Mouse (Mus musculus): ENCODE measurements around the gene Olfr220. TPM values are rescaled to one million over a fixed set of nuclear protein-coding genes. Genes with fewer than 3 reads are reported as not detected.

Gene Olfr220
- polyA plus RNA-seq, 1 experiment from 2014 or later: not detected

GRCm38 (mm10) chr1:174434121-174434520 lies 7.8 kb upstream of the Olfr220 start:
- no peaks in the 10 kb centered on the region; the same call in 1 of the 2 replicates for H3K27me3 ChIP-seq (replicated peaks; ENCODE audit: control insufficient read depth, insufficient read depth, low read length)
- 16% methylated on average over 1 of the region's 1 CpGs for WGBS
- no peak overlapping the region for H3K27ac ChIP-seq (ENCODE audit: low read depth, low read length)
- H3K4me3 ChIP-seq (ENCODE audit: low read depth, low read length): no peak overlapping the region
- ATAC-seq: no peak
- no peaks in the 10 kb centered on the region for H3K4me1 ChIP-seq (replicated peaks; ENCODE audit: control insufficient read depth, insufficient read depth, low read length)
- no peak overlapping the region for H3K9ac ChIP-seq (ENCODE audit: low read depth, low read length)
- H3K36me3 ChIP-seq (ENCODE audit: control insufficient read depth, insufficient read depth): no peaks in the 10 kb centered on the region
- no peaks in the 10 kb centered on the region for H3K9me3 ChIP-seq (ENCODE audit: control insufficient read depth)
- no peak for TF ChIP-seq CTCF (IDR thresholded peaks at IDR 0.05; ENCODE audit: low read depth)
- H3K4me2 ChIP-seq (replicated peaks; ENCODE audit: low read depth): no peak overlapping the region

- Histone ChIP-seq H3K27me3 (replicated peaks; ENCODE audit: control insufficient read depth, insufficient read depth, low read length) (no peaks in the 10 kb centered on the region), H3K4me2 (replicated peaks; ENCODE audit: low read depth) (no peak overlapping the region), H3K9ac (ENCODE audit: low read depth, low read length) (no peak overlapping the region), H3K9me3 (ENCODE audit: control insufficient read depth) (no peaks in the 10 kb centered on the region), H3K36me3 (ENCODE audit: control insufficient read depth, insufficient read depth) (no peaks in the 10 kb centered on the region), H3K27ac (ENCODE audit: low read depth, low read length) (no peak overlapping the region), H3K4me1 (replicated peaks; ENCODE audit: control insufficient read depth, insufficient read depth, low read length) (no peaks in the 10 kb centered on the region), H3K4me3 (ENCODE audit: low read depth, low read length) (no peak overlapping the region)
- WGBS: 83% methylated on average over 2 of the region's 2 CpGs
- no peak for TF ChIP-seq CTCF (IDR thresholded peaks at IDR 0.05; ENCODE audit: low read depth)
- ATAC-seq: no peak
Observed at GRCm38 (mm10) chr1:174455100-174455499, 13.2 kb downstream of the Olfr220 start.

DNA sequence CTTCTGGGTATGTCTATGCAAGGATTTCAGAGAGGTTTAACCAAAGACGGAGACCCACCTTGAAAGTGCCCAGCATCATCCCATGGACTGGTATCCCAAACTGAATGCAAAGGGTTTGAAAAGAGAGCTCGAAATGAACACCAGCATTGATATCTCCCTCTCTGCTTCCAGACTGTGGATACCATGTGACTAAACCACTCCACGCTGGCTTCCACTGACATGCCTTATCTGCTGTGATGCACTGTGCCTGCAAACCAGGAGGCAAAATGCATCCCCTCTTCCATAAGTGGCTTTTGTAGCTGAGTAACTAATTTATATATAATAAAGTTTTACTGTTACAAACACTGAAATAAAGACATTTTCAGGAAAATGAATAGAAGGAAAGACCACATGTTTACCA lies 23.5 kb downstream of the Olfr220 start:
- no peak for ATAC-seq
- Histone ChIP-seq H3K36me3 (ENCODE audit: control insufficient read depth, insufficient read depth) (no peaks in the 10 kb centered on the region), H3K27me3 (replicated peaks; ENCODE audit: control insufficient read depth, insufficient read depth, low read length) (no peaks in the 10 kb centered on the region), H3K9me3 (ENCODE audit: control insufficient read depth) (no peaks in the 10 kb centered on the region), H3K4me2 (replicated peaks; ENCODE audit: low read depth) (no peak overlapping the region), H3K4me1 (replicated peaks; ENCODE audit: control insufficient read depth, insufficient read depth, low read length) (no peaks in the 10 kb centered on the region), H3K4me3 (ENCODE audit: low read depth, low read length) (no peak overlapping the region), H3K27ac (ENCODE audit: low read depth, low read length) (no peak overlapping the region), H3K9ac (ENCODE audit: low read depth, low read length) (no peak overlapping the region)
- WGBS: 90% methylated on average over 3 of the region's 3 CpGs
- no peak for TF ChIP-seq CTCF (IDR thresholded peaks at IDR 0.05; ENCODE audit: low read depth)

- H3K9me3 ChIP-seq (ENCODE audit: control insufficient read depth): no peaks in the 10 kb centered on the region
- no peak overlapping the region for H3K4me3 ChIP-seq (ENCODE audit: low read depth, low read length)
- no peaks in the 10 kb centered on the region for H3K36me3 ChIP-seq (ENCODE audit: control insufficient read depth, insufficient read depth)
- TF ChIP-seq CTCF (IDR thresholded peaks at IDR 0.05; ENCODE audit: low read depth): peak; percentile 71
- no peaks in the 10 kb centered on the region for H3K27me3 ChIP-seq (replicated peaks; ENCODE audit: control insufficient read depth, insufficient read depth, low read length)
- 18% methylated on average over 2 of the region's 2 CpGs for WGBS
- H3K4me2 ChIP-seq (replicated peaks; ENCODE audit: low read depth): no peak overlapping the region
- H3K4me1 ChIP-seq (replicated peaks; ENCODE audit: control insufficient read depth, insufficient read depth, low read length): no peaks in the 10 kb centered on the region
- no peak overlapping the region for H3K9ac ChIP-seq (ENCODE audit: low read depth, low read length)
- no peak overlapping the region for H3K27ac ChIP-seq (ENCODE audit: low read depth, low read length)
- ATAC-seq: no peak
Observed at GRCm38 (mm10) chr1:174466240-174466639, 24.4 kb downstream of the Olfr220 start.

DNA sequence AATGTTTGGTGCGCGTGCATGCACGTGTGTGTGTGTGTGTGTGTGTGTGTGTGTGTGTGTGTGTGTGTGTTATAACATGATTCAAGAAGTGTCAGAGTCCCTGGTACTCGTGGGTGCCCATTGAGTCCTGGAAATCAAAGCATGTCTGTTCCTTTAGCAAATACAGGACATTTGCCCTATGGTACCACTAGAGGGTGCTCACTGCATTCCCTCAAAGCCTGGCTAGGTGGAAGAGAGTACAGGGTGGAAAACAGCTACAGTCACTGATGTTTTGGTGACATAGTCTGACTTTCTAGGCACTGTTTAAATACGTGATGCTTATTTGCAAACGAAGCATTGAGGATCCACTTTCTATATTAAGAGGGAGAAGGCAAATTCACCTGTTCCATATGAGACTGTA lies 27.9 kb downstream of the Olfr220 start:
- no peak overlapping the region for H3K9ac ChIP-seq (ENCODE audit: low read depth, low read length)
- 6% methylated on average over 6 of the region's 6 CpGs for WGBS
- no peaks in the 10 kb centered on the region for H3K9me3 ChIP-seq (ENCODE audit: control insufficient read depth)
- no peaks in the 10 kb centered on the region for H3K36me3 ChIP-seq (ENCODE audit: control insufficient read depth, insufficient read depth)
- no peak overlapping the region for H3K4me3 ChIP-seq (ENCODE audit: low read depth, low read length)
- no peak overlapping the region for H3K27ac ChIP-seq (ENCODE audit: low read depth, low read length)
- ATAC-seq: no peak
- TF ChIP-seq CTCF (IDR thresholded peaks at IDR 0.05; ENCODE audit: low read depth): peak; percentile 97
- H3K4me2 ChIP-seq (replicated peaks; ENCODE audit: low read depth): no peak overlapping the region
- H3K27me3 ChIP-seq (replicated peaks; ENCODE audit: control insufficient read depth, insufficient read depth, low read length): no peaks in the 10 kb centered on the region
- H3K4me1 ChIP-seq (replicated peaks; ENCODE audit: control insufficient read depth, insufficient read depth, low read length): no peaks in the 10 kb centered on the region

DNA sequence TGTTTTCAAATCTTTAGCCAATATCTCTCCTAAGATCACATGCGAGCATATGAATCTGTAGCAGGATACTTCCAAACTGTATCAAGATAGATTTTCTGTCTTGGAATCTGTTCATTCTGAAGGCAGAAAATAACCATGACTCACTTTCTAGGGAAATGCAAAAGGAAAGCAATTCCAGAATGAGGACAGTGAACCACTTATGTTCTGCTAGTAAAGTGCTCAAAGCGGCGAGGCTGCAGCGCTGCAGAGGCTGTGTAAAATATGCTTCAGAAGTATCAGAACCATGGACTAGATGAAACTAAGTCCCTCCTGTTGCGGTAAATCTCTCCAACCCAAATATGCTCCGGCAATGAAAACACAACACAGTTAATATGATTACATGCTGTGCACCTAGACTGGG lies 40.7 kb downstream of the Olfr220 start:
- Histone ChIP-seq H3K27me3 (replicated peaks; ENCODE audit: control insufficient read depth, insufficient read depth, low read length) (no peaks in the 10 kb centered on the region), H3K27ac (ENCODE audit: low read depth, low read length) (no peak overlapping the region), H3K36me3 (ENCODE audit: control insufficient read depth, insufficient read depth) (no peaks in the 10 kb centered on the region), H3K9ac (ENCODE audit: low read depth, low read length) (no peak overlapping the region), H3K9me3 (ENCODE audit: control insufficient read depth) (no peaks in the 10 kb centered on the region), H3K4me1 (replicated peaks; ENCODE audit: control insufficient read depth, insufficient read depth, low read length) (no peaks in the 10 kb centered on the region), H3K4me3 (ENCODE audit: low read depth, low read length) (no peak overlapping the region), H3K4me2 (replicated peaks; ENCODE audit: low read depth) (no peak overlapping the region)
- no peak for ATAC-seq
- TF ChIP-seq CTCF (IDR thresholded peaks at IDR 0.05; ENCODE audit: low read depth): no peak
- WGBS: 84% methylated on average over 6 of the region's 6 CpGs

GRCm38 (mm10) chr1:174500064-174500463 lies 58.2 kb downstream of the Olfr220 start:
- TF ChIP-seq CTCF (IDR thresholded peaks at IDR 0.05; ENCODE audit: low read depth): no peak
- WGBS: 58% methylated on average over 4 of the region's 4 CpGs
- Histone ChIP-seq H3K9ac (ENCODE audit: low read depth, low read length) (no peak overlapping the region), H3K4me3 (ENCODE audit: low read depth, low read length) (no peak overlapping the region), H3K9me3 (ENCODE audit: control insufficient read depth) (no peaks in the 10 kb centered on the region), H3K27ac (ENCODE audit: low read depth, low read length) (no peak overlapping the region), H3K36me3 (ENCODE audit: control insufficient read depth, insufficient read depth) (no peaks in the 10 kb centered on the region), H3K27me3 (replicated peaks; ENCODE audit: control insufficient read depth, insufficient read depth, low read length) (peaks cover 18% of the 10 kb centered on the region), H3K4me2 (replicated peaks; ENCODE audit: low read depth) (no peak overlapping the region), H3K4me1 (replicated peaks; ENCODE audit: control insufficient read depth, insufficient read depth, low read length) (no peaks in the 10 kb centered on the region)
- no peak for ATAC-seq

Other genes starting within 250 kb of the Olfr220 start
- not detected in 2 replicates for gene Olfr419, start 190.0 kb upstream of the Olfr220 start, polyA plus RNA-seq (2015; fragmentation: Nextera tagmentation; extraction: Ambion mirVana)
- gene Mptx1, start 111.6 kb upstream of the Olfr220 start, polyA plus RNA-seq (2015; fragmentation: Nextera tagmentation; extraction: Ambion mirVana): 71.5 and 126 TPM in 2 replicates
- gene Olfr417, start 77.0 kb upstream of the Olfr220 start, polyA plus RNA-seq (2015; fragmentation: Nextera tagmentation; extraction: Ambion mirVana): not detected in 2 replicates
- not detected in 2 replicates for gene Olfr248, start 51.0 kb upstream of the Olfr220 start, polyA plus RNA-seq (2015; fragmentation: Nextera tagmentation; extraction: Ambion mirVana)
- gene Olfr414, start 18.0 kb upstream of the Olfr220 start, polyA plus RNA-seq (2015; fragmentation: Nextera tagmentation; extraction: Ambion mirVana): not detected in 2 replicates
- gene Fmn2, start 59.7 kb downstream of the Olfr220 start, polyA plus RNA-seq (2015; fragmentation: Nextera tagmentation; extraction: Ambion mirVana): 0.25 and 0.30 TPM in 2 replicates

All from intestine, postnatal 0 days (tissue).